Mouse (Mus musculus): ENCODE measurements around the gene Gm6685. TPM values are rescaled to one million over a fixed set of nuclear protein-coding genes. Genes with fewer than 3 reads are reported as not detected.
"Not testable (repeated sequence)": the region's sequence is repeated elsewhere in the genome, so short reads cannot be mapped to it uniquely, and the experiment has no call there.

Gm6685 gene
- 2.2 to 6.7 TPM in 2 of 3 replicates, not detected in the other for total RNA-seq (2017)

DNA sequence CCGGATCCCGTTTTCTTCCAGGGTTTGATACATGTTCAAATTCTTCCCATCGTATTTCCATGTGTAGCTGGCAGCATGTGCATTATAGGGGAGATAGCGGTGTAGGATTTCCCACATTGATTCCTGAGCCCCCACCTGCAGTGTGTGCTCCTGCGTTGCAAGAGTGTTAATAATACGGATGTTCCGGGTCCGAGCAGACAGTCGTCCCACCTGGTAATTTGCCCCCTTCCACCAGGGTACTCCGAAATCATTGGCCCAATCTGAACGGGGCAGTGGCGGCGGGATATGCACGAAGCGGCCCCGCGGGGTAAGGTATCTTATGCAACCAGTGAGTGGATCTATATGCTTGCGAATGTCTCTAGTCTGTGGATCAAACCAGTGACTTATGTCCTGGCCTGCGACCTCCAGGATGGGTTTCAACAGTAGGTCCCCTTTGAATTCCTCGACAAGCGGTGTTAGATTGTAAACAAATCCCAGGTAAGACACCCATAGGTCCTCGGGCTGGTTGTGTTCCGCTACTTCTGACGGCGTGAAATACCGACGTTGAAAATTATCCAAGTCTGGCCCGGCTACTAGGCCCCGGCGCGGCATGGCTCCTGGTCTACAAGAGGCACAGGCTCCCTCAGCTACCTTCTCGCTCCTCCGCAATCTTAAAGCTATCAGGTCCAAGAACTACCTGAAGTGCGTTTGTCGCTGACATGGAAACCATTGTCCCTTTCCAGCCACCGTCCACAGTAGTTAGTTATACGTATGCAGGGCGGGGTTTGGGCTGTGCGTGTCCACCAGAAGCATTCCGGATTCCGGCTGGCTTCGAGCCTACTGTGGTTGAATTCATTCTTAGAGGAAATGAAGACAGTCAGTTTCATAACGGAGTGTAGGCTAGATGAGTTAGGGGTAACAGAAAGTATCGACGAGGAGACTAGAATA, at the start of gene Gm6685:
Gene Gm6685, minus strand, starts transcription at position 644 of the 927 bp plus-strand sequence.
- ATAC-seq (replicated peaks; ENCODE audit: insufficient number of reproducible peaks, low FRiP score, low TSS enrichment, poor library complexity, severe bottlenecking) = peak; percentile 69; the same call in 1 of the 2 replicates

DNA sequence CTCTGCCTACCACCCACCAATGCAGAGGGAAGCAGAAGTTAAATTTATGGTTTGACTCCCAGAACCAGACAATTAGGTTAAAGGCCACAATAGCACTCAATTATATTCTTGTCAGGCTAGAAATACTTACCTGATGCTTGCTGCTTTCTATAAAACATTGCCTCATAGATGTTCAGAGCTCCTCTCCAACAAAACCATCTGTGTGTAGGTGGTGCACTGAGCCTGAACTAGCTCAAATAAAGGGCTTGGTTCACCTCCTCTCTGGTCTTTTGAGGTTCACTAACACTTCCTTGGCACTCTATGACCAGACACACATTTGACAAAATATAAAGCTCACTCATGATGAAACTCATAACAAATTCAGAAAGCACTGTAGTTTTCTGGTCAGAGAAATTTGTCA, 36.2 kb upstream of the Gm6685 start:
- no peak for ATAC-seq (replicated peaks; ENCODE audit: insufficient number of reproducible peaks, low FRiP score, low TSS enrichment, poor library complexity, severe bottlenecking)

DNA sequence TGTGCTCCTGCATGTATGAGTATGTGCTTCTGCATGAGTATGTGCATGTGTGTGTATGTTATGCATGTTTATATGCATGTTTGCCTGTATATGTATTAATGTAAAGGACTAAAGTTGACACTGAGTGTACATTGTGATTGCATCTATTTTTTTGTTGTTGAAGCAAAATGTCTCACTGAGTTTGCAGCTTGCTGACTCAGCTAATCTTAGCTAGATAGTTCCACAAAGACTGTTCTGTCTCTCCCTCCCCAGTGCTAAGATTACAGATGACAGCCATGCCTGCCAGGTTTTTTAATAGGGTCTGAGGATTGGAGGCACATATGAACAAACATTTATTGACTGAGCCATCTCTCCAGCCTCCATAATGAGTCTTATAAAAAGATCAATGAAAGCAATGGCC, 35.0 kb upstream of the Gm6685 start:
- no peak for ATAC-seq (replicated peaks; ENCODE audit: insufficient number of reproducible peaks, low FRiP score, low TSS enrichment, poor library complexity, severe bottlenecking)

DNA sequence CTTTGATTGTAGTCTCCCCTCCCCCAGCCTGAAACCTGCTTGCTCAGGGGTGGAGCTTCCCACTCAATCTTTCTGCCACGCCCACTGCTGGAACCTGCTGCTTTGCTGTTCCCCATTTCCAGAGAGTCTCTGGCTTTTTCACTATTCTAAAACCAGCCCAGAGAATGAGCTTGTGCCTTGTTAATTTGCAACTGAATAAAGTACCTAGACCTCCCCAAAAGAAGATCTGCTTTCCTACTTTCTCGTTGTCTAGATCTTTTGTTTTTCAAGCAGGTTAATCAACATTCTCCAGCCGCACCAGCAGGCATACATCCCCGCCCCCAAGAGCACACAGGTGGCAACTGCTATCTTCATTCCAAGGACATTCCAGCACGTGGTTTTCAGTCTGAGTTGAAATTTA, 31.7 kb upstream of the Gm6685 start:
- not testable (repeated sequence) for ATAC-seq (replicated peaks; ENCODE audit: insufficient number of reproducible peaks, low FRiP score, low TSS enrichment, poor library complexity, severe bottlenecking)

DNA sequence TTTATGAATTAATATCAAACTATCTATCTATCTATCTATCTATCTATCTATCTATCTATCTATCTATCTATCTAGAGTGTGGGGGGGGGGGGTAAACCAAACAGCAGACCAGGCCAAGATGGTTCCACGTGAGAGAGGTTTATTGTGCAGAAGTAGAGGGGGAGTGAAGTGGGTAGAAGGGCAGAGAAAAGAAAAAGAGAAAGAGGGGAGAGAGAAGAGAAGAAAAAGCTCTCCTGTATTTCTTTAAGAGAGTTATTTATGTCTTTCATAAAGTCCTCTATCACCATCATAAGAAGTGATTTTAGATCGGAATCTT, 26.2 kb upstream of the Gm6685 start:
- no peak for ATAC-seq (replicated peaks; ENCODE audit: insufficient number of reproducible peaks, low FRiP score, low TSS enrichment, poor library complexity, severe bottlenecking)

DNA sequence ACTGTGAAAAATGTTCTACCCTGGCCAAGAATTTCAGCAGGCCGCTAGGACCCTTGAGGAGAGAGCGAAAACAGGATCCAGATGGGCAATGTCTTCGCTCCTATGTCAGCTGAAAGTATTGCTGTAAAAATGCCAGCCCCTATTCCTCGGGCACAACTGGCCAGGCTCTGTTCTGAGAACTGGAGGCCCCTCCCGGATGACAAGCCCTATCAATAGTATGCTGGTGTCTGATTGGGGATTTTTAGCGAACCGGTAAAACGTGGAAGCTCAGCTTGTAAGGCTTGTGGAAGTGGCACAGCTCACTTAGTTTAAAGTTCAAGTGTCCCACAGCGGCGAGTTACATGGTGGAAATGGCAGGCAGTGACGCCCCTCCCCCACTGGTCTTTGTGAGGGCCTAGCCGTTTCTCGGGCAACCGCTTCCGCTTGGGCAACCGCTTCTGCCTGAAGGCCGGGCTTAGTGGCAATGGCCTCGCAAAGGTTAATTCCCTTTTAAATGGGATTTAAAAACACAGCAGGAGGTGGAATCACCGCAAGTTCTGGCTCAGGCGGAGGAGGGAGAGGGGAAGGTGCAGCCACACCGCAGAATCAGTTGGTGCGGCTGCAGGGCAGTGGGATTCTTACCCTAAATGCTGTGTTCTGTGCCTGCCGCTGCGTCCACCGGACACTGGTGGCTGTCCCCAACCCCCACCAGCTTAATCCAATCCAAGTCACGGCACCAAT, 25.7 kb upstream of the Gm6685 start:
- peak; percentile 90 for ATAC-seq (replicated peaks; ENCODE audit: insufficient number of reproducible peaks, low FRiP score, low TSS enrichment, poor library complexity, severe bottlenecking)

DNA sequence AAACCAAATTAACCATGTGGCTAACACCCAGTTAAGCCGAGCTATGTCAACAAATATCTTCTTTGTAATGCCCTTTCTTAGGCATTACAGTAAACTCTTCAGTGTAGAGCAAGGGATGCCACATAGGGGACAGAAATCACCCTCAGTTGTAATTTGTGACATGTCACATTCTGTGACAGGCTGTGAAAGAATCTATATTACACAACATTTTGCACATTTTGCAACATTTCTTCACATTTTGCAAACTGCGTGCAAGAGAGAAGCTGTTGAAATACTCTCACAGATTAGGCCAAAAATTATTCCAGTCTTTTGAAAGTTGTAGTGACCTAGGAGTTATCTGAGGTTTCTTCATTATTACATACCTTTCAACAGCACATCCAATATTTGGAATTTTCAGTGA, 3.8 kb upstream of the Gm6685 start:
- no peak for ATAC-seq (replicated peaks; ENCODE audit: insufficient number of reproducible peaks, low FRiP score, low TSS enrichment, poor library complexity, severe bottlenecking)

DNA sequence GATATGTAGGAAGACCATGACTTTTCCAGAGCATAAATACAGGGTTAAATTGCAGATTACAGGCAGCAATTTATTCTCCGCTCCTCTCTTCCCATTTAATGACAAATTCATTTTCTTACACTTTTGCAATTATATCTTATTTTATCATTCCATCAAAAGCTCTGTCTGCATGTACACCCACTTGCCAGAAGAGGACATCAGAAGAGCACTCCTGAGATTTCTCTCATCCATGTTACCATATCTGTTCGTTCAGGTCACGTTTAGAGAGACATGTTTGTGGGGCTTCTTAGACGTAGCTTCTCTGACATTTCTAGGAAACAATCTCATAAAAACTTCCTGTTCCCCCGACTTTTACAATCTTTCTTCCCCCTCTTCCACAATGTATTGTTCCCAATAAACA, 2.2 kb upstream of the Gm6685 start:
- ATAC-seq (replicated peaks; ENCODE audit: insufficient number of reproducible peaks, low FRiP score, low TSS enrichment, poor library complexity, severe bottlenecking) = no peak

DNA sequence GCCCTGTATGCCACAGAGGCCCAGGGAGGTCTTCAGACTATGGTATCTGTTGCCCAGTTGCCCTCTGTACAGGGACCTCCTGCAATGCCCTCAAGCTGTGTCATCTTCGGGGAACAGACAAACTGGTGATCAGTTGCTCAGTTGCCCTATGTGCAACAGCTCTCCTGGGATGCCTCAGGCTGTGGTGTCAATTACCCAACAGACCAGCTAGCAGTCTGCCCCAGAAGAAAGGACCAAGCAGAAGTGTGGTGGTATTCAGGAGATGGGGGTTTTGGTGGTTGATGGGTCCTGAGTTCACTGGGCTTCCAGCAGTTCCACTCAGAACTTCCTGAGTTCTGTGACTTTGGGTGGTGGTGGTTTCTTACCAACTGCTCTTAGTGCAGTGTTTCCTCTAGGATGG, 11.8 kb downstream of the Gm6685 start:
- ATAC-seq (replicated peaks; ENCODE audit: insufficient number of reproducible peaks, low FRiP score, low TSS enrichment, poor library complexity, severe bottlenecking) = no peak

DNA sequence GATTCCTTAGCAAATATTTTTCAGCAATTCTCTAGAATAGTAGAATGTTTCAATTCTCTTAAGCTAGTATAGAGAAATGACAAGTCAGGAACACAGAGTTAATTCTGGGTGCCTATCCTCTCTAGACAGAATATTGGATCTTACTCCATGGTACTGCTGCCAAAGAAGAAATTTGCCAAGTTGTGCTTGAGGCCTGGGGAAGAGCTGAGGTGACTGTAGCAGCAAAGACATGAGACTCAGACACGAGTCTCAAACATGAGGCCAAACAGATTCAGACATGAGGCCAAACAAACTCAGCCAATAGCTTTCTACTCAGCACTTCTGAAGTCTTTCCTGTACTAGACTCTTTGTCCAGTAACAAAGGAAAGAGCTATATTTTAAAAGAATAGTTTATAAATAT, 26.3 kb downstream of the Gm6685 start:
- ATAC-seq (replicated peaks; ENCODE audit: insufficient number of reproducible peaks, low FRiP score, low TSS enrichment, poor library complexity, severe bottlenecking) = no peak

DNA sequence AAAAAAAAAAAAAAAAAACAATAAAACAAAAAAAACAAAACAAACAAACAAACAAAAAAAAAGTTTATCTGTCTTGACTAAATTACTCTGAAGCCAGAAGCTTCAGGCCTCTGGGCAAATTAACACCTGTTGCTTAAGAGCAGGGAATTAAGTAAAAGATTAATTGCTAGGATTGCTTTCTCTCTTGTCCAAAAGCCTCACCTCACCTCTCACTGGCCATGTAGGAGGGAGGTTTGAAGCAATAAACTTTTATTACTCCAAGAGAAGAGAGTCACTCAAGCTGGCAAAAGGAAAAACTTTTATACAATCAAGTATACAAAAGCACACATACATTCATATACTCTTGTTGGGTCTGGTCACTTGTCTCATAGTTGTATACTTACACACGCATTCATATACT, 31.9 kb downstream of the Gm6685 start:
- no peak for ATAC-seq (replicated peaks; ENCODE audit: insufficient number of reproducible peaks, low FRiP score, low TSS enrichment, poor library complexity, severe bottlenecking)

DNA sequence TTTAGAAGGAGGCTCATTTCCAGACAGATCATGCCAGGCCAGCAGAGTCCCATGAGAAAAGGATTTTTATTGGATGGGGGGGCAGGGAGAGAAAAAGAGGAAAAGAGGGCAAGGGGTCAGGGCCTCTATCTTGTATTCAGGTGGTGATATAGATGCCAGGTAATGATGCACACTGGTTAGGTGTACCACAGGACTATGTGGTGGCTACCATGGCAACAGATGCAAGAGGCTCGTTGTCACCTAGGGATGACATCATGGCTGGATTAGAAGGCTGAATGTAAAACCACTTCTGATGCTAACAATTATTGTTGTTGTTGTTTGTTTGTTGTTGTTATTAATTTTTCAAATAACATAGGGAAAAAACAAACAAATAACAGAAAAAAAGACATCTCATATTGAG, 49.2 kb downstream of the Gm6685 start:
- no peak for ATAC-seq (replicated peaks; ENCODE audit: insufficient number of reproducible peaks, low FRiP score, low TSS enrichment, poor library complexity, severe bottlenecking)

Other genes starting within 250 kb of the Gm6685 start
- gene Ccdc85a, start 244.5 kb upstream of the Gm6685 start, total RNA-seq (2017) = not detected in 3 replicates